Mouse (Mus musculus) forebrain, embryonic 13.5 days (tissue): Measurements from ENCODE around the gene Psat1. TPM values are rescaled to one million over a fixed set of nuclear protein-coding genes. Genes with fewer than 3 reads are reported as not detected.

Source experiments
- ATAC-seq: fragments of 200-750 bp; cut with Nextera tagmentation; 2 replicates; pipeline ENCODE4 v1.8.0; 2017
- H3K27ac ChIP-seq: fragments of 300-500 bp; sonication (generic); 2 replicates; pipeline ENCODE4 v1.5.1; 2015; ENCODE audit warnings: inconsistent platforms, mild to moderate bottlenecking, moderate library complexity
- H3K27me3 ChIP-seq: fragments of 300-500 bp; sonication (generic); 2 replicates; pipeline ENCODE4 v1.6.1; 2015; ENCODE audit warnings: mild to moderate bottlenecking, inconsistent platforms
- H3K36me3 ChIP-seq: fragments of 300-500 bp; sonication (generic); 2 replicates; pipeline ENCODE4 v1.6.1; 2015; ENCODE audit warnings: mild to moderate bottlenecking, inconsistent platforms; ENCODE audit not compliant: poor library complexity, severe bottlenecking
- H3K4me1 ChIP-seq: fragments of 300-500 bp; sonication (generic); 2 replicates; pipeline ENCODE4 v1.6.1; 2015; ENCODE audit warnings: inconsistent platforms
- H3K4me2 ChIP-seq: fragments of 300-500 bp; sonication (generic); 2 replicates; pipeline ENCODE4 v1.6.1; 2015; ENCODE audit warnings: inconsistent platforms, mild to moderate bottlenecking, moderate library complexity
- H3K4me3 ChIP-seq: fragments of 300-500 bp; sonication (generic); 2 replicates; pipeline ENCODE4 v1.5.1; 2015; ENCODE audit warnings: mild to moderate bottlenecking, inconsistent platforms
- H3K9ac ChIP-seq: fragments of 300-500 bp; sonication (generic); 2 replicates; pipeline ENCODE4 v1.6.1; 2015; ENCODE audit warnings: mild to moderate bottlenecking, inconsistent platforms
- H3K9me3 ChIP-seq: fragments of 300-500 bp; sonication (generic); replicated peaks from 2 replicates; pipeline ENCODE4 v1.6.1; 2016; ENCODE audit warnings: inconsistent platforms
- WGBS: fragments of 180-500 bp; shearing (Covaris S2); methylation state at CpG from one replicate; pipeline ENCODE4 v1.1.7; 2015; 5-methylcytosine and 5-hydroxymethylcytosine counted together
- polyA plus RNA-seq: library from polyadenylated mRNA; unstranded; fragments of >200 nt; fragmentation: Nextera tagmentation; extraction: Ambion mirVana; gene quantifications from 2 replicates; pipeline ENCODE4 v1.2.1, GENCODE M21; 2015

The Psat1 gene
- polyA plus RNA-seq, 1 experiment from 2014 or later = 178 TPM

DNA sequence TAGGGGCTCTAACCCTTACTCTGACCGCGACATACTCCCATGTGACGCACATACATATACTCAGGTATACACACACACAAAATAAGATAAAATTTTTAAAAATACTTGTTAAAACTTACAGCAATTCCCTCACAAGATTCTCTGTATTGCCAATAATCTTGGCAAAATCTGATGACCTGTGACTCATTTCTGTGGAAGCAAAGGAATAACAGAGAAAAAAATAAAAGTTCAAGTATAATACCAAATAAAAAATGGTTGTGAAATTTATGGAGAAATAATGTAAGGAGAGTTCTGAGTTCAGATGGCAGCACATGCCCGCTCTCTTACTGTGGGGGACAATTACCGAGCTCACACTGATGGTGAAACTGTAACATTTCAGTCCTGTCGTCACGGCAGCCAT, 27.8 kb downstream of the Psat1 start:
- peaks cover 50% of the 10 kb centered on the region for H3K36me3 ChIP-seq

DNA sequence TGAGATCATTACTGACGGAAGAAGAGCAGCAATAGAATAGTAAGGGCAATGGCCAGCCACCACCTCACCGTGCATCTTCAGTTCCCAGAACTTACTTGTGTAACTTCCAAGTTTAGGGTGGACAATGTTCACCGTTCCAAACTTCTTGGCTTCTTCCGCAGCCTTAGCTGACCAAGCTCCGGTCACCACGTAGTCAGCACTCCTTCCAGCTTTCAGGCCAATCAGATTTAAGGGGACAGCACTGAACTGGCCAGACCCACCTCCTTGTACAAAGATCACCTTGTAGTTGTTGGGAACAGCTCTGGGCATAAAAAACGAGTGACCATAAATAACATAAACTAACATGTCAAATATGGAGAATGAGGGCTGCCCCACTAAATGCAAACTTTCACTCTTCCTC, 29.0 kb downstream of the Psat1 start:
- H3K4me2 ChIP-seq = no peak overlapping the region
- H3K27ac ChIP-seq = no peak overlapping the region
- WGBS = 94% methylated on average over 7 of the region's 7 CpGs
- no peak for ATAC-seq
- no peaks in the 10 kb centered on the region for H3K27me3 ChIP-seq
- no peak overlapping the region for H3K4me3 ChIP-seq
- peaks cover 62% of the 10 kb centered on the region for H3K36me3 ChIP-seq
- H3K4me1 ChIP-seq = peaks cover 15% of the 10 kb centered on the region
- no peaks in the 10 kb centered on the region for H3K9me3 ChIP-seq
- no peak overlapping the region for H3K9ac ChIP-seq

More for the DNA sequence above, 27.8 kb downstream of the Psat1 start:
- H3K27me3 ChIP-seq = no peaks in the 10 kb centered on the region
- H3K4me3 ChIP-seq = no peak overlapping the region
- H3K4me1 ChIP-seq = peaks cover 25% of the 10 kb centered on the region
- ATAC-seq = no peak
- no peaks in the 10 kb centered on the region for H3K9me3 ChIP-seq
- no peak overlapping the region for H3K27ac ChIP-seq
- H3K9ac ChIP-seq = no peak overlapping the region
- WGBS = 94% methylated on average over 7 of the region's 7 CpGs
- H3K4me2 ChIP-seq = no peak overlapping the region

DNA sequence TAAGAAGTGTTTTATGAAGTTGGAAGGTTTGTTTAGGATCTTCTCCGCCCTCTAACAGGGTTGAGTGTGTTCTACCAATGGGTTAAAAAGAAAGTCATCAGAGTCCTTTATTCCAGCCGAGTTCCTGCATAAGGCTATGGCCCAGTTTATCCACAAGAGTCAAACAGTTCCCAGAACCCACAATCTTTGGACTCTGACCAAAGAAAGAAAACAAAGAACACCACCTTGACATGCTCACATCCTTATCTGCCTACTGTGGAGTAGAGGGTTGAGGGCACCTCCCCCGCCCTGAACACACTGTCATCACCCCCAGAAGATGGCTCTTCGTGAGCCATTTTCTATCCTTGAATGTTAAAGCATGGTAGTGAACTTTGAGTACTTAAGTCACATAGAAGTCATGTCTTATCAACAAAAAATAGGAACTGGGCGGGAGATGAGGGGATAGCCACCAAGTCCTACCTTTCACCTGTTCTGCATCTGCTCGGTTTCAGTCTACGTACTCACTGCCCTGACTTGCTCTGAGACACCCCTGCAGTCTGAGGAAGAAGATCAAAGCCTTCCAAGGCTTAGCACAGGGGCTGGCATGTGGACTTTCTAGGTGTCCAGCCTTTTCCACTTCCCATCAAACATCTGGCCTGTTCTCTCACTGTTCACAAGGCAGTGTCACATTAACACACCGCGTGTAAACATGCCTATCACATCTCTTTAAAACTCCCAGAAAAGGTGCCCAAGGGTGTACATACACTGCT, 33.7 kb downstream of the Psat1 start:
- no peak for ATAC-seq
- no peak overlapping the region for H3K4me2 ChIP-seq
- no peaks in the 10 kb centered on the region for H3K9me3 ChIP-seq
- H3K4me3 ChIP-seq = no peak overlapping the region
- H3K27ac ChIP-seq = no peak overlapping the region
- H3K27me3 ChIP-seq = no peaks in the 10 kb centered on the region
- no peaks in the 10 kb centered on the region for H3K4me1 ChIP-seq
- 94% methylated on average over 9 of the region's 9 CpGs for WGBS
- peaks cover 92% of the 10 kb centered on the region for H3K36me3 ChIP-seq
- no peak overlapping the region for H3K9ac ChIP-seq

DNA sequence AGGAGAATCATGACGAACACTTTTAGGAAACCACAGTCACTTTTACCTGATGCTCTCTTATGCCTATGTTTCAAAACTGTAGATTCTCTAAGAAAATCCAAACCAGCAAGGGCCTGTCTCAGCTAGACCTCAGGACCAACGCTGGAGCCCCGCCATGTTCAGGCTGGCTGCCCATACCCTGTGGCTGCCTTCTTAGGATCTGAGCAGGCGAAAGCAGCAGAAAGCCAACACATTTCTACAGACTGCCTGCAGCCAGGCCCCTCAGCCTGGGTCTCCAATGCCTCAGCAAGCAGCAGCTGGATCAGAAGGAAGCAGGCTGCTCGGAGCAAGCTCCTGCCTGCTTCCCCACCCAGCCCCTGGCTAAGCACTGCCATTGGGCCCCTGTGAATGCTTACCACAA, 35.7 kb downstream of the Psat1 start:
- Histone ChIP-seq H3K4me3 (no peak overlapping the region), H3K27me3 (no peaks in the 10 kb centered on the region), H3K4me2 (no peak overlapping the region), H3K27ac (no peak overlapping the region), H3K36me3 (peaks cover 92% of the 10 kb centered on the region), H3K9ac (no peak overlapping the region), H3K9me3 (no peaks in the 10 kb centered on the region), H3K4me1 (no peaks in the 10 kb centered on the region)
- ATAC-seq = no peak
- 95% methylated on average over 5 of the region's 5 CpGs for WGBS

DNA sequence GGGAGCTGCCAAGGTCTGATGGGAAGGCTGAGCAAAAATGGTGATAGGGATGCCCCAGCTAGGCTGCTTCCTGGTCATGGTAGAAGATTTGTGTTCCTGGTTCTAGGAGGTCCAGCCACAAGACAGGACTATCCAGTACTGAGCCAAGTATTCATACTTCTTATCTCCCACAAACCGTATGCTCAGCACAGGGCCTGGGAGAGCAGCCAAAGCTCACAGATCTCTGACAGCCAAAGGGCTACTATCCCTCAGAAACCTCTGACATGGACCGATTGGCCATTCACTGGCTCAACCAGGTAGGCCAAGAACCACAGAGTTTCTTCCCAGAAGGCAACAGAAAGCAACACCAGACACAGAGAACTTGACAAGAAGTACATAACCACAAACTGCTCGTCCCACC, 36.1 kb downstream of the Psat1 start:
- Histone ChIP-seq H3K4me3 (no peak overlapping the region), H3K4me2 (no peak overlapping the region), H3K36me3 (peaks cover 92% of the 10 kb centered on the region), H3K27ac (no peak overlapping the region), H3K4me1 (no peaks in the 10 kb centered on the region), H3K27me3 (no peaks in the 10 kb centered on the region), H3K9ac (no peak overlapping the region), H3K9me3 (no peaks in the 10 kb centered on the region)
- no peak for ATAC-seq
- 94% methylated on average over 3 of the region's 3 CpGs for WGBS

DNA sequence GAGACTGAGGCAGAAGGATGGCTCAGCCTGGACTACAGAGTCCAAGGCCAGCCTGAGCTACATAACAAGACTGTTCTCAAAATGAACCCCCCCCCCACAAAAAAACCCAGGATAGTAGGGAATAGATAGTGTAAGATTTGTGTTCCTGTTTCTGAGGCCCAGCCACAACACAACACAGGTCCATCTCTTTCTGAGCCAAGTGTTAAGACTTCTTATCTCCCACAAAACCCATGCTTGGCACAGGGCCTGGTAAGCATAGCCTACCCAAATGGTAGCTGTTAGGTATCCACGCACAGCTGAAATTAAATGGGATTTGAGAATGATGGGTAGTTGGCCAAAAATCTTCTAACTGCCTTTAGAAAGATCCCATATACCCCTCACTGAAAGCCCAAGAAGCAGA, 36.6 kb downstream of the Psat1 start:
- Histone ChIP-seq H3K4me2 (no peak overlapping the region), H3K27me3 (no peaks in the 10 kb centered on the region), H3K27ac (no peak overlapping the region), H3K4me1 (no peaks in the 10 kb centered on the region), H3K4me3 (no peak overlapping the region), H3K36me3 (peaks cover 95% of the 10 kb centered on the region), H3K9me3 (no peaks in the 10 kb centered on the region), H3K9ac (no peak overlapping the region)
- WGBS = 100% methylated on average over 1 of the region's 1 CpGs
- no peak for ATAC-seq

DNA sequence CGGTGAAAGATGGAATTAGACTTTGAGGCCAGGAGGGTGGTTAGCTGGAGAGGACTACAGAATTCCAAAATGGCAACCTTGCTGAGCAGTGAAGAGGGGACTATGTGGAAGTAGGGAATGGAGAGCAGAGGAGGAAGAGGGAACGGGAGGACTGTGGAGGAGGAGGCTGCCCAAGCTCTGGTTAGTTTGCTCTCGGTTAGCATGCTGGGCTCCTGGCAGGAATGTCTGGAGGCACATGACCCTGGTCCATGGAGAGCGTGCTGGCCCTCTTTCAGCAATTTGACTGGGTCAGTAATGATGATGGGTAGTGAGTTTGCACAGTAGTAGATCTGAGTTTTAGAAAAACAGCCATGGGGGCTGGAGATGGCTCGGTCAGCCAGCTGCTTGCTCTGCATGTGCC, 39.1 kb downstream of the Psat1 start:
- H3K4me3 ChIP-seq = no peak overlapping the region
- H3K9me3 ChIP-seq = no peaks in the 10 kb centered on the region
- peaks cover 13% of the 10 kb centered on the region for H3K4me1 ChIP-seq
- H3K36me3 ChIP-seq = peaks cover 82% of the 10 kb centered on the region
- WGBS = 90% methylated on average over 5 of the region's 5 CpGs
- no peak overlapping the region for H3K4me2 ChIP-seq
- ATAC-seq = no peak
- H3K27me3 ChIP-seq = no peaks in the 10 kb centered on the region
- no peak overlapping the region for H3K27ac ChIP-seq
- no peak overlapping the region for H3K9ac ChIP-seq

DNA sequence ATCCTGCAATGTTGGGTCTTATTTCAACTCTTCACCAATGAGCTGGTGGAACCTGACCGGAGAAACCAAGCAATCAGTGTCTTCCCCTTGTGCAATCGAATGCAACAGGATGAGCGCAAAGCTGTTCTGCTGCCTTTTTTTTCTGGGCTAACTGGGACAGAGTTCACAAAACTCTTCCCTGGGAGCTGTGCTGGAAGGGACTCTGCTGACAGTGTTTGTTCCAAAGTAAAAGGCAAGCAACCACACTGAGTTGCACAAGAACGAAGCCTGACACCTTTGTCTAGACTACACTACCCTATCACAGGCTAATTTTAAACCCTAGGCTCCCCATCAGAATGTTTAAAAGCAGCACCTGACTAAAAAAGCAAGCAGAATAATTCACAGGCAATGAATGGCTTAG, 42.4 kb downstream of the Psat1 start:
- H3K9ac ChIP-seq = no peak overlapping the region
- no peak overlapping the region for H3K27ac ChIP-seq
- WGBS = 94% methylated on average over 4 of the region's 4 CpGs
- H3K4me2 ChIP-seq = no peak overlapping the region
- no peaks in the 10 kb centered on the region for H3K27me3 ChIP-seq
- H3K36me3 ChIP-seq = peaks cover 51% of the 10 kb centered on the region
- no peak for ATAC-seq
- H3K4me1 ChIP-seq = peaks cover 15% of the 10 kb centered on the region
- H3K4me3 ChIP-seq = no peak overlapping the region
- H3K9me3 ChIP-seq = no peaks in the 10 kb centered on the region

DNA sequence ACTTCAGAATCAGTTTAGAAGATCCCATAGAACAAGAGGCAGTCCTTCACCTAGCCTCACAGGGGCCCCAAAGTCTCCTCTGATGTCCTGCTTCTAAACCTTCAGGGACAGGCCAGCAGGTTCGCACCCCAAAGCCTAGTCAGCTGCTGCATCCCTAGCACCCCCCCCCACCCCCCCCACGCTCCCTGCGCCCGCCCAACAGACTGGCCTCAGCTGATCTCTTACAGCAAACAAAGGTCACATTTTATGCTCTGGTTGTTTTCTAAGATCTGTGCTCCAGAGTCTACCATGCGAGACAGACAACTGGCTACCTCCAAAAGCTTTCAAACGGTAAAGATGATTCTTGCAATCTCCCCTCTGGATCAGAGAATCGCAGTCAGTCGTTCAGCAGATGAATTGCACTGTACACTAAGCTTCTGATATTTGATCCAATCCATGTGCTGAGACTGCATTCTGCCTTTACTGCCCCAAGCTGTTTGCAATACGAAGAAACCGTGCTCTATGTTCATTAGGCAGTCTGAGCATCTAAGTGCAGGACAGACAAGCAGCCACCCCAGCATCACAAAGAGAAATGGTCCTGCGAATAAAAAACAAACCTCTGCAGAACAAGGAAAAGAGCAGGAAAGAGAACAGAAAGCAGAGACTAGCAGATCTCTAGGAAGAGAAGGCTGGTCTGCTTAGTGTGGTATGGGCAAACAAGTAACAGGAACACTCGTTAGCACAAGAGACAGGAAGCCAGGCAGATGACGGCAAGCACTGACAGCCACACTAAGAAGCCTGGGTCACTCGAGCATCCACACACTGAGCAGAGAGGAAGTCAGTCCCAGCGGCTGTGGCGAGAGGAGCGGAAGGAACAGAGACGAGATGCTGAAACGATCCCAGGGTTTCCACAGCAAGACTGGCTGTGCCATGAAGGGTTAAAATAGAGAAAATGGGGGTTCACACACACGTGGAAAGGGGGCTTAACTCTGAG, 43.3 kb downstream of the Psat1 start:
- H3K4me1 ChIP-seq = peaks cover 15% of the 10 kb centered on the region
- peak; percentile 58; the same call in 1 of the 2 replicates for ATAC-seq
- H3K4me3 ChIP-seq = no peak overlapping the region
- no peak overlapping the region for H3K9ac ChIP-seq
- no peak overlapping the region; the same call in 1 of the 2 replicates for H3K27ac ChIP-seq
- peaks cover 42% of the 10 kb centered on the region for H3K36me3 ChIP-seq
- peak overlapping the region; percentile 24 for H3K4me2 ChIP-seq
- no peaks in the 10 kb centered on the region for H3K27me3 ChIP-seq
- H3K9me3 ChIP-seq = no peaks in the 10 kb centered on the region
- WGBS = 16% methylated on average over 20 of the region's 20 CpGs

DNA sequence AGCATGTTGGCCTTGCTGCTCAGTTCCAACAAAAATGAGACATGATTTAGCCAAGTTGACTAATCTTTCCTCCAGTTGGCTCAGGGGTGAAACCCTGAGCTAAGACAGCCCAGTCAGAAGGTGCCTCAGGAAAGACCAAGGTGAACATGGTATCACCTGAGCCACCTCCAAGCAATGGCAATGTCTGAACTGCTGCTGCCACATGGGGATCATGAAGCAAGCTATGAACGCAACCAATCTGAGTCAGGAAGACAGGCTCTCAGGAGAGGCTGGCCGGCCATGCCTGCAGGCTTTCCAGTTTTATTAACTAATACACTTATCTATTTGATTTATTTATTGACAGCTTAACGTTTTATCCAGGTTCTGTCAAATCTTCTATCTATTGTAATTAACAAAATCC, 51.5 kb downstream of the Psat1 start:
- ATAC-seq = no peak
- Histone ChIP-seq H3K4me2 (no peak overlapping the region), H3K9me3 (no peaks in the 10 kb centered on the region), H3K36me3 (no peaks in the 10 kb centered on the region), H3K4me1 (no peaks in the 10 kb centered on the region), H3K27me3 (no peaks in the 10 kb centered on the region), H3K4me3 (no peak overlapping the region), H3K27ac (no peak overlapping the region), H3K9ac (no peak overlapping the region)
- 90% methylated on average over 3 of the region's 3 CpGs for WGBS

DNA sequence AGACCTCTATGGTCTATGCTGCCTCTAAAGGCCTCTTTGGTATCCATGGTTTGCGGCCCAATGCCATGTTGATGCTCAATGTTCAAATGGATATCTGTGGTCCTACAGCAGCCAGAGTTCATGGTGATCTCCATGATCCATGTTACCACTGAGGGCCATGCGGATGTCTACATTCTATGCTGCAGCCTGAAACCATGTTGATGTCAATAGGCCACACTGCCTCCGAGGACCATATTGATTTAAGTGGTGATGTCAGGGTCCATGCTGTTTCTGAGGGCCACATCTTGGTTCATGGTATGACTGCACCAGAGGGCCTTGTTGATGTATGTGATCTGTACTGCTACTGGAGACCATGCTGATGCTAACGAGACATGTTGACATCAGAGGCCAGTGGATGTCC, 55.0 kb downstream of the Psat1 start:
- Histone ChIP-seq H3K9ac (no peak overlapping the region), H3K4me1 (no peaks in the 10 kb centered on the region), H3K4me2 (no peak overlapping the region), H3K9me3 (no peaks in the 10 kb centered on the region), H3K4me3 (no peak overlapping the region), H3K27ac (no peak overlapping the region), H3K36me3 (no peaks in the 10 kb centered on the region), H3K27me3 (no peaks in the 10 kb centered on the region)
- 97% methylated on average over 4 of the region's 4 CpGs for WGBS
- no peak for ATAC-seq

DNA sequence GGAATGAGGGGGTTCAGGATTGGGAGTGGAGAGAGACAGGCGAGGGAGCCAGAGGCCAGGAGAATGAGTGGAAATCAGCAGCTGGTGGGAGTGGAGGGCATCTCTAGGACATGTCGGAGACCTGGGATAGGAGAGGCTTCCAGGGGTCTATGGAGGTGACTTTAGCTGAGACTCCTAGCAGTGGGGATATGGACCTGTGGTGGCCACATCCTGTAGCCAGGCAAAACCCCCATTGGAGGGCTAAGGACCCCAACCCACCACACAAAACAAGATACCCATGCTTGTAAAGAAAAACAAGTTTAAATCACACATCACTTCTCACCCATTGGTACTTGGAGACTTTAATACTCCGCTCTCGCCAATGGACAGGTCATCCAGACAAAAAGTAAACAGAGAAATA, 58.7 kb downstream of the Psat1 start:
- Histone ChIP-seq H3K9me3 (no peaks in the 10 kb centered on the region), H3K9ac (no peak overlapping the region), H3K4me3 (no peak overlapping the region), H3K27me3 (no peaks in the 10 kb centered on the region), H3K4me2 (no peak overlapping the region), H3K27ac (no peak overlapping the region), H3K36me3 (no peaks in the 10 kb centered on the region), H3K4me1 (no peaks in the 10 kb centered on the region)
- 98% methylated on average over 4 of the region's 4 CpGs for WGBS
- ATAC-seq = no peak
